Mouse (Mus musculus): ENCODE measurements around the gene Pdzk1ip1. TPM values are rescaled to one million over a fixed set of nuclear protein-coding genes. Genes with fewer than 3 reads are reported as not detected.
A peak's percentile ranks its signal among the peaks of the same experiment; 100 is the strongest.

The Pdzk1ip1 gene
- total RNA-seq, 2 experiments from 2014 or later: 0.84 to 0.95 TPM

DNA sequence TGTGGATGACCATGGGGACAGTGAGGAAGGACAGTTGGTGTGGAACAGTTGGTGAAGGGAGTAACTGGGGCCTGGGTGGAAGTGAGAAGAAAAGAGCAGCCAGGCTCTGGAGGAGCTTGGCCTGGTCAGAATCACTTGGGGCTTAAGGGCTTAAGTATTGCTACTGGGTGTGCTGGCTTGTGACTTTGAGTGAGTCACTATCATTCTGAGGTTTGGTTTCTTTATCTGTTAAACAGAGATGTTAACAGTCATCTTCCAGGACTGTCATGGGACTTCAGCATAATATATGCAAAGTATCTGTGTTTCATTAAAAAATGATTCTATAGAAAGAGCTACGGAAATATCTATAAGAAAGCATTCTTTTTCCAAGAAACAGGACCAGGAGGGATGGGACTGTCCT, 13.7 kb upstream of the Pdzk1ip1 start:
- no peak for DNase-seq
- intact Hi-C loops (cut with DNase I): no loop called here

- intact Hi-C loops (cut with DNase I): no loop called here
- DNase-seq: no peak
Observed at GRCm38 (mm10) chr4:115075204-115075915, 13.1 kb upstream of the Pdzk1ip1 start.

DNA sequence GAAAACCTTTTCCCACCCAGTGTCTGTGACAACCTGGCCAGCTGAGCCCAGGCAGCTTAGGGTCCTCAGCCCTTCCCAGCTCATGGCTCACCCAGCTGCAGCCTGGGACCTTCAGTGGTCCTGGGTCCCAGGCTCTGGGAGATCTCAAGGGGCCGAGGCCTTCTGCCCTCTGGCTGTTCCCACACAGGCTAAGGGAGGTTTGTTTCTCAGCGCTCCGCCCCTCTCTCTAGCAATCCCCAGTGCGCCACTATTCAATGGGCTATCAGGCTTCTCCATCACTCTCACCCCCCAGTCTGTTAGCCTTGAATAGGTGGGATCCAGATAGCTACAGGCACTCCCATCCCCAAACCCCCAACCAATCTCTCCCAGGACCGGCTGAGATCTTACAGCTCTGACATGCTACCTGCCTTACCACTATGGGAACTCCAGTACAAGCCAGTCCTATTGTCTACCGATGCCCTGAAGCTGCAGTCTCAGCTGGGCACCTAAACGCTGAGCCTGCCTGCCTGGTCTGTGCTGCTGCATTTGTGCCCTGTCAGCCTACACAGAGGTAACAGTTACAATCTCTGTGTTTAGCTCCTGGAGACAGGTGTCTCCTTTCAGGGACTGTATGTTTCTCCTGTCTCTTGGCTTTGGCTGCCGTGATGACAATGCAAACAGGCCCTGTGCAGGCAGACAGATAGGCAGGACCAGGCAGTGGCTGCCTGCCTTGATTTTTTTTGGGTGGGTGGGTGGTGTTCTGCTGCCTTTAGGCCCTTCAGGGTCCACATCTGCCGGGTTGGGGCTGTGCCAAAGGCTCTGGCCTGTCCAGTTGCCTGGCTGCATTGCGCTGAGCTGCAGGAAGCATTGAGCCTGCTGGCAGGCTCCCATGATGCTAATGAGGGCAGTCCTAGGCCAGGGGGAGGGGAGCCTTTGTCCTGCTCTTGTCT, 9.4 kb upstream of the Pdzk1ip1 start:
- DNase-seq: peak; percentile 90
- intact Hi-C loops (cut with DNase I): no loop called here

- no peak for DNase-seq
- intact Hi-C loops (cut with DNase I): no loop called here
Observed at GRCm38 (mm10) chr4:115079821-115080349, 8.6 kb upstream of the Pdzk1ip1 start.

DNA sequence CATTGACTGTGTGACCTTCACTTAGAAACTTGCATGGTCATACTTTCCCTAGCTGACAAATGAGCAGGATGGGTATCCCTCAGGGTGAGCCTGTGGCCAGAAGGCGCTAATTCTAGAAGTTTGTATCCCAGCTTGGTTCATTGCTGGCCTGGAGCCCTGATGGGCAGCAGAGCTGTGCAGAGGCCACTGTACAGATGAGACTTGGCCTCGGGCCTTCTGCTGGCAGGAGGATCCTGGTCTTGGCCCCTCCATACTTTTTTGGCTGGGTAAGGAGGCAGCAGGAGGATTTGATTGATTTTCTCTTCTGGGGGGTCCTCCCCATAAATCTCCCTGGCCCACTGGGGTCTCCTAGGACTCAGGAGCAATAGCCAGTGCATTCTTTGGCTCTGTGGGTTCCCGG, 5.5 kb upstream of the Pdzk1ip1 start:
- intact Hi-C loops (cut with DNase I): no loop called here

GRCm38 (mm10) chr4:115085522-115086095, 2.9 kb upstream of the Pdzk1ip1 start:
- intact Hi-C loops (cut with DNase I): no loop called here
- DNase-seq: peak; percentile 51

More for the DNA sequence above, 5.5 kb upstream of the Pdzk1ip1 start:
- peak; percentile 87 for DNase-seq

DNA sequence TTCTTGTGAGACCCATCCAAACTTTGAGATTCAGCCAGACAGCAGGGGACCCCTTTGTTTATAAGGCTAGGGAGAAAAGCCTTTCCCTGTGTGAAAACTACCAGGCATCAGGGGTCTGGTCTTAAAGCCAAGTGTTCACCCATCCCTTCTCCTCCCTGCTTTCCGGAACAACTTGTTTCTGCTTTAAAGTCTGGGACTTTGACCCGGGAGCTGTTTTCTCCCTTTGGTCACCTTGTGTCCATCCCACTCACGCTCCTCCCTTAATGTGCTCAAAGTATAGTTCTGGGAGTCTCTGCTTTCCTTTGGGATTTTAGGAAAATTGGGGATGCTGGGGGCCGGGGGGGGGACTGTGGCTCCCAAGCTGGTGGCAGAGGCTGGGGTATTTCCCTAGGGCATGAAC, 2.3 kb upstream of the Pdzk1ip1 start:
- intact Hi-C loops (cut with DNase I): no loop called here
- DNase-seq: no peak

GRCm38 (mm10) chr4:115086763-115087415, 1.6 kb upstream of the Pdzk1ip1 start:
- no peak for DNase-seq
- intact Hi-C loops (cut with DNase I): no loop called here

- intact Hi-C loops (cut with DNase I): no loop called here
- DNase-seq: no peak
Observed at GRCm38 (mm10) chr4:115090592-115090991, 2.1 kb downstream of the Pdzk1ip1 start.

GRCm38 (mm10) chr4:115091806-115092205, 3.3 kb downstream of the Pdzk1ip1 start:
- no peak for DNase-seq
- intact Hi-C loops (cut with DNase I): no loop called here

GRCm38 (mm10) chr4:115093331-115093864, 4.9 kb downstream of the Pdzk1ip1 start:
- DNase-seq: no peak
- intact Hi-C loops (cut with DNase I): no loop called here

- DNase-seq: no peak
- intact Hi-C loops (cut with DNase I): no loop called here
Observed at GRCm38 (mm10) chr4:115094056-115094455, 5.5 kb downstream of the Pdzk1ip1 start.

- intact Hi-C loops (cut with DNase I): no loop called here
- peak; percentile 15 for DNase-seq
Observed at GRCm38 (mm10) chr4:115095671-115096434, 7.3 kb downstream of the Pdzk1ip1 start.

DNA sequence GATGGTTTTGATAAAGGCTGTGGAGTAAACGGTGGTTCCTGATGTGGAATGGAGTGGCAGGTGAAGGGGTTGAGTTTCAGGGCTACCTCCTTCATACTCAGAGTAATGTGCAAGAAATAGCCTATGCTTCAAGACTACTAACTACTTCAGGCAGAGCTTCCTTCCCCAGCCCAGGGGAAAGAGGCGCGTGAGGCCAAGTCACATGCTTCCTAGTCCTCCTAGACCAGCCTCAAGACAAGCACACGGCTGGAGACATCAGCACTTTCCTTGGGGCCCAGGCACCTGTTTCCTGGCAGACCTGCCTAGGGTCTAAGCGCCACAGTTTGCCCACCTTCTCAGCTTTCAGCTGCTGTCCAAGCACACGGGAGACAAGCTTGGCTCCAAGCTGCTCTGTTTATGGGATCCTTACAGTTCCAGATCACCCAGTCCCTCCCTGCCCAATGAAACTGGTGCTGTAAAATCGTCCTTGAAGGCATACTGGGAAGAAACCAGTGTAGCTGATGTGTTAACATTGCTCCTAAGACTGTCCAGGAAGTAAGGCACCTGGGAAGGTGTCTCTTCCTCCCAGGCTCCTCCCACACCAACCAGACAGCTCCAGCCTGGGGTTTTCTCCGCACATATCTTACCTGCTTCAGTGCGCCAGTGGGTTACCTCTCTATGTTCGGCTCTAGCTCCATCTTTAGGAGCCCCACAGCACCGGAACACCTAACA, 8.1 kb downstream of the Pdzk1ip1 start:
- DNase-seq: no peak
- intact Hi-C loops (cut with DNase I): no loop called here

DNA sequence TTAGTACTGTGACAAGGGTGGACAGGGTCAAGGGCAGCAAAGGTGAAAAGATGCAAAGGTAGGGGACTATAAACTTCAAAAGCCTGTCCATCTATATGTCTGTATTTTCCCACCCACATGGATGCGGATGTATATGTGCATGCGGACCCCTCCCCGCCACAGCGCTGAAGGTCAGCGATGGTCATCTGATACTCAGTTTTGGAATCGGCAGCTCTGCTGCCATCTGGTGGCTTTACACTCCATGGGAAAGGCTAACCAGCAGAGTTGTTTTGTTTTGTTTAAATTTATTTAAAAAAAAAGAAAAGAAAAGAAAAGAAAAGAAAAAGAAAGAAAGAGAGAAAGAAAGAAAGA, 8.6 kb downstream of the Pdzk1ip1 start:
- peak; percentile 27 for DNase-seq
- intact Hi-C loops (cut with DNase I): no loop called here

GRCm38 (mm10) chr4:115101682-115102081, 13.2 kb downstream of the Pdzk1ip1 start:
- intact Hi-C loops (cut with DNase I): loop anchor here (2.0 kb wide), 1 partner anchor 609 kb away; no protein-coding TSS in a partner anchor
- peak; percentile 69 for DNase-seq

DNA sequence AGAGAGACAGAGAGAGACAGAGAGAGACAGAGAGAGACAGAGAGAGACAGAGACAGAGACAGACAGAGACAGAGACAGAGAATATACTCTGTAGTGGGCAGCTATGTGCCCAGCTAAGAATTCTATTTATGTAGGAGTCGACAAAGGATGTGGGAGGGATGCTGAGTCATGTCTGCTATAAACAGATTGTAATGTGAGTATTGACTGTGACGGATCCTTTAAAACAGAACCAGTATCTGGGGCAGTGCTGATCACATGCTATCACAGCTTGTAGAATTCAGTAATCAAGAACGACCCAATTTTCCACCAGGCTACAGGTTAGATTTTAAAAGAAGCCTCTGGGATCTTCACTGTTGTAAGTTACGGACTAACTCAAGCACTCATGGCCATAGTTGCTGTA, 15.0 kb downstream of the Pdzk1ip1 start:
- intact Hi-C loops (cut with DNase I): no loop called here
- no peak for DNase-seq

DNA sequence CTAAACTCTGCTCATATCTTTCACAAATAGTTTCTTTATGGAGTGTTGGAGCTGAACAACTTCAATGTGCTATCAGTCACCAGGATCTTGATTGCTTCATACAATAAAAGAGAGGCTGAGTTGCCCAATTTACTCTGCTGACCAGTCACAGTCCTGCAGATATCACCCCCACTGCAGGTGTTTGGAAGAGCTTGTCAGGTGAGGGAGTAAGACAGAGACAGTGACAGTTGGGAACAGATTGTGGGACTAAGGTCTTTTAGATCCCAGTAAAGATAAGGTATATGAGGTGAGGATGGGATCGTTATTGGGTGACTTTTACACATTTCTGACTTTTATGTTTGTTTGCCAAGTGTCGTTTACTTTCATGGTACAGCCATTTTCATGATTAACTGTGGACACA, 22.7 kb downstream of the Pdzk1ip1 start:
- DNase-seq: no peak
- intact Hi-C loops (cut with DNase I): no loop called here

DNA sequence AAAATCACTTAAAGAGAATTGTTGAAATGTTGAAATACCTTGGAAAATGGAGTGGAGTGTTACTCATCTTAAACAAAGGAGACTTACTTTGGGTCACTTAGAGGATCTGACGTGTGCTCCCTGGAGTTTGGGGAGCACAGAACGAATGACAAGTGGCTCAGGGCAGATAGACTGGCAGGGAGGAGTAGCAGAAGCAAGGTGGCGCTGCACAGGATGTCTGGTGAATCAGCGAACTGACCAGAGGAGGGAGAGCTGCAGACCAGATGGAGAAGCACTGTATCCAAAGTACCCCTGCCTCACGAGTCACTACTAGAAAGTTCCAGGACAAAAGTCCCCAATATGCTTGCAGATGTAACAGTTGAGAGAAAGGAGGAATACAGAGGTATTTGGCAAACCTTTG, 24.8 kb downstream of the Pdzk1ip1 start:
- no peak for DNase-seq
- intact Hi-C loops (cut with DNase I): no loop called here

Measured in left cerebral cortex, postnatal 4 days (tissue).